Mouse (Mus musculus) ES-Bruce4 (cell line): ENCODE data around the gene Cryl1. TPM values are rescaled to one million over a fixed set of nuclear protein-coding genes. Genes with fewer than 3 reads are reported as not detected.
A peak's percentile ranks its signal among the peaks of the same experiment; 100 is the strongest.

Experiments used
- H3K27ac ChIP-seq: 2 replicates; pipeline ENCODE4 v1.5.1; 2012; ENCODE audit warnings: low read length, inconsistent platforms; ENCODE audit not compliant: insufficient read depth
- H3K27me3 ChIP-seq: 2 replicates; pipeline ENCODE4 v1.6.1; 2012; ENCODE audit warnings: mild to moderate bottlenecking, low read length, inconsistent platforms; ENCODE audit not compliant: control insufficient read depth, poor library complexity, insufficient read depth, severe bottlenecking
- H3K36me3 ChIP-seq: 2 replicates; pipeline ENCODE4 v1.6.1; 2012; ENCODE audit warnings: inconsistent platforms, mild to moderate bottlenecking, low read length, moderate library complexity; ENCODE audit not compliant: control insufficient read depth, poor library complexity, insufficient read depth, severe bottlenecking
- H3K4me1 ChIP-seq: one replicate; pipeline ENCODE4 v1.8.1; 2011; ENCODE audit warnings: low read length; ENCODE audit not compliant: control insufficient read depth, insufficient read depth
- H3K4me3 ChIP-seq: 2 replicates; pipeline ENCODE4 v1.5.1; 2011; ENCODE audit warnings: low read depth, mild to moderate bottlenecking, low read length
- H3K9ac ChIP-seq: 2 replicates; pipeline ENCODE4 v1.6.1; 2012; ENCODE audit warnings: low read depth, mild to moderate bottlenecking, inconsistent platforms; ENCODE audit not compliant: poor library complexity, severe bottlenecking
- H3K9me3 ChIP-seq: replicated peaks from 2 replicates; pipeline ENCODE4 v1.6.1; 2012; ENCODE audit warnings: mild to moderate bottlenecking, low read length, inconsistent platforms; ENCODE audit not compliant: control insufficient read depth, poor library complexity, insufficient read depth, severe bottlenecking
- CTCF ChIP-seq: IDR thresholded peaks from one replicate; pipeline ENCODE4 v1.8.1; 2011; ENCODE audit warnings: low read depth, low read length
- EP300 ChIP-seq: IDR thresholded peaks from 2 replicates; pipeline ENCODE4 v1.6.1; 2011; ENCODE audit warnings: low read depth, low read length; ENCODE audit not compliant: insufficient read depth
- POLR2A ChIP-seq: IDR thresholded peaks from one replicate; pipeline ENCODE4 v1.8.1; 2011; ENCODE audit warnings: low read length; ENCODE audit not compliant: insufficient read depth
- polyA plus RNA-seq: library from polyadenylated mRNA; stranded (reverse); fragments of >200 nt; gene quantifications from 2 replicates; pipeline ENCODE4 v1.2.4, GENCODE M21; 2011; ENCODE audit warnings: low read depth; ENCODE audit not compliant: missing spikeins, insufficient read depth, insufficient read length

The Cryl1 gene
- 7.2 and 10.5 TPM in 2 replicates for polyA plus RNA-seq

GRCm38 (mm10) chr14:57398065-57398757 lies at the start of gene Cryl1:
Gene Cryl1 (minus strand): TSS chr14:57398529.
- Histone ChIP-seq H3K36me3 (no peaks in the 10 kb centered on the region), H3K4me1 (no peaks in the 10 kb centered on the region), H3K27ac (no peak within 1 kb of the TSS), H3K27me3 (no peaks in the 10 kb centered on the region; the same call in 1 of the 2 replicates), H3K4me3 (peak within 1 kb of the TSS; percentile 35), H3K9me3 (no peaks in the 10 kb centered on the region), H3K9ac (peak within 1 kb of the TSS; percentile 30)
- no peak for TF ChIP-seq EP300
- TF ChIP-seq CTCF, result no peak
- peak; percentile 41 for TF ChIP-seq POLR2A

- Histone ChIP-seq H3K9me3 (no peaks in the 10 kb centered on the region), H3K27ac (no peak overlapping the region), H3K4me3 (no peak overlapping the region), H3K4me1 (no peaks in the 10 kb centered on the region), H3K27me3 (no peaks in the 10 kb centered on the region), H3K36me3 (no peaks in the 10 kb centered on the region), H3K9ac (no peak overlapping the region)
- TF ChIP-seq EP300 (no peak), POLR2A (no peak), CTCF (no peak)
These were observed 32.1 kb upstream of the Cryl1 start for GRCm38 (mm10) chr14:57430451-57430850.

- Histone ChIP-seq H3K9me3 (no peaks in the 10 kb centered on the region), H3K4me1 (no peaks in the 10 kb centered on the region), H3K4me3 (peak overlapping the region; percentile 78), H3K9ac (peak overlapping the region; percentile 63), H3K27me3 (no peaks in the 10 kb centered on the region), H3K36me3 (no peaks in the 10 kb centered on the region), H3K27ac (no peak overlapping the region)
- TF ChIP-seq POLR2A, result no peak
- no peak for TF ChIP-seq CTCF
- no peak for TF ChIP-seq EP300
These were observed 25.9 kb upstream of the Cryl1 start for GRCm38 (mm10) chr14:57424212-57424561.

GRCm38 (mm10) chr14:57423432-57424211 lies 25.3 kb upstream of the Cryl1 start, which contains the start of gene Ift88:
Gene Ift88 (plus strand): TSS chr14:57424062.
- TF ChIP-seq POLR2A, result no peak
- TF ChIP-seq EP300, result no peak
- no peak for TF ChIP-seq CTCF
- H3K27ac ChIP-seq, result no peak within 1 kb of the TSS

GRCm38 (mm10) chr14:57417187-57417586 lies 18.9 kb upstream of the Cryl1 start:
- no peaks in the 10 kb centered on the region for H3K36me3 ChIP-seq
- no peak overlapping the region for H3K4me3 ChIP-seq
- TF ChIP-seq EP300, result no peak
- TF ChIP-seq CTCF, result no peak
- TF ChIP-seq POLR2A, result no peak
- no peak overlapping the region for H3K9ac ChIP-seq
- H3K4me1 ChIP-seq, result no peaks in the 10 kb centered on the region
- H3K27me3 ChIP-seq, result no peaks in the 10 kb centered on the region
- no peaks in the 10 kb centered on the region for H3K9me3 ChIP-seq
- no peak overlapping the region for H3K27ac ChIP-seq

More at GRCm38 (mm10) chr14:57423432-57424211, 25.3 kb upstream of the Cryl1 start, which contains the start of gene Ift88:
- H3K4me1 ChIP-seq, result no peaks in the 10 kb centered on the region
- H3K9me3 ChIP-seq, result no peaks in the 10 kb centered on the region
- peak within 1 kb of the TSS; percentile 63 for H3K9ac ChIP-seq
- H3K27me3 ChIP-seq, result no peaks in the 10 kb centered on the region
- H3K36me3 ChIP-seq, result no peaks in the 10 kb centered on the region
- peak within 1 kb of the TSS; percentile 78 for H3K4me3 ChIP-seq

- no peaks in the 10 kb centered on the region for H3K4me1 ChIP-seq
- H3K36me3 ChIP-seq, result no peaks in the 10 kb centered on the region
- no peak for TF ChIP-seq EP300
- TF ChIP-seq CTCF, result no peak
- no peak for TF ChIP-seq POLR2A
- H3K4me3 ChIP-seq, result no peak overlapping the region
- H3K27ac ChIP-seq, result no peak overlapping the region
- H3K27me3 ChIP-seq, result no peaks in the 10 kb centered on the region
- no peak overlapping the region for H3K9ac ChIP-seq
- no peaks in the 10 kb centered on the region for H3K9me3 ChIP-seq
These were observed 13.8 kb upstream of the Cryl1 start for GRCm38 (mm10) chr14:57412166-57412565.
